Mouse (Mus musculus): ENCODE measurements at regions not wholly inside any gene's neighbourhood (a gene's known extent, or its start where the extent isn't known, plus 50 kb on each side); places are given as distances from the start of the nearest gene placed in this dataset.

- no peak overlapping the region for H3K9ac ChIP-seq (replicated peaks; ENCODE audit: low read length)
- no peaks in the 10 kb centered on the region for H3K4me1 ChIP-seq (ENCODE audit: control insufficient read depth, insufficient read depth, low read length)
- no peak overlapping the region for H3K4me2 ChIP-seq (ENCODE audit: low read depth, low read length)
- no peaks in the 10 kb centered on the region for H3K27me3 ChIP-seq (ENCODE audit: control insufficient read depth, insufficient read depth, low read length)
- 68% methylated on average over 3 of the region's 3 CpGs for WGBS
- no peak overlapping the region for H3K27ac ChIP-seq (replicated peaks; ENCODE audit: low read depth, low read length)
- H3K9me3 ChIP-seq (replicated peaks; ENCODE audit: control insufficient read depth, low read length), result no peaks in the 10 kb centered on the region
- ATAC-seq (replicated peaks; ENCODE audit: insufficient number of reproducible peaks, low FRiP score, low TSS enrichment, low read depth) (no peak), DNase-seq (ENCODE audit: low spot score) (no peak)
- H3K36me3 ChIP-seq (replicated peaks; ENCODE audit: control insufficient read depth, insufficient read depth, low read depth, low read length), result no peaks in the 10 kb centered on the region
- H3K4me3 ChIP-seq (ENCODE audit: low read depth, low read length), result no peak overlapping the region
These were observed 356.7 kb downstream of the Fut8 start for GRCm38 (mm10) chr12:77594657-77595056.

- 79% methylated on average over 5 of the region's 5 CpGs for whole genome bisulfite sequencing
- H3K9me3 ChIP-seq (replicated peaks; ENCODE audit: control insufficient read depth, low read length), result no peaks in the 10 kb centered on the region
- no peak for ATAC-seq (replicated peaks; ENCODE audit: insufficient number of reproducible peaks, low FRiP score, low TSS enrichment, low read depth)
These were observed 357.9 kb downstream of the Fut8 start for GRCm38 (mm10) chr12:77595821-77596220.

GRCm38 (mm10) chr12:77596676-77597075 is 358.8 kb downstream of the Fut8 start:
- Histone ChIP-seq H3K27ac (replicated peaks; ENCODE audit: low read depth, low read length) (no peak overlapping the region), H3K4me2 (ENCODE audit: low read depth, low read length) (no peak overlapping the region), H3K4me3 (ENCODE audit: low read depth, low read length) (no peak overlapping the region), H3K27me3 (ENCODE audit: control insufficient read depth, insufficient read depth, low read length) (no peaks in the 10 kb centered on the region), H3K4me1 (ENCODE audit: control insufficient read depth, insufficient read depth, low read length) (no peaks in the 10 kb centered on the region), H3K36me3 (replicated peaks; ENCODE audit: control insufficient read depth, insufficient read depth, low read depth, low read length) (no peaks in the 10 kb centered on the region), H3K9ac (replicated peaks; ENCODE audit: low read length) (no peak overlapping the region), H3K9me3 (replicated peaks; ENCODE audit: control insufficient read depth, low read length) (no peaks in the 10 kb centered on the region)
- ATAC-seq (replicated peaks; ENCODE audit: insufficient number of reproducible peaks, low FRiP score, low TSS enrichment, low read depth), result no peak
- no peak for DNase-seq (ENCODE audit: low spot score)
- WGBS, result 69% methylated on average over 3 of the region's 3 CpGs

More at GRCm38 (mm10) chr12:77595821-77596220, 357.9 kb downstream of the Fut8 start:
- H3K4me2 ChIP-seq (ENCODE audit: low read depth, low read length), result no peak overlapping the region
- H3K36me3 ChIP-seq (replicated peaks; ENCODE audit: control insufficient read depth, insufficient read depth, low read depth, low read length), result no peaks in the 10 kb centered on the region
- DNase-seq (ENCODE audit: low spot score), result no peak
- H3K4me1 ChIP-seq (ENCODE audit: control insufficient read depth, insufficient read depth, low read length), result no peaks in the 10 kb centered on the region
- no peak overlapping the region for H3K9ac ChIP-seq (replicated peaks; ENCODE audit: low read length)
- H3K27me3 ChIP-seq (ENCODE audit: control insufficient read depth, insufficient read depth, low read length), result no peaks in the 10 kb centered on the region
- no peak overlapping the region for H3K4me3 ChIP-seq (ENCODE audit: low read depth, low read length)
- H3K27ac ChIP-seq (replicated peaks; ENCODE audit: low read depth, low read length), result no peak overlapping the region

- ATAC-seq (replicated peaks; ENCODE audit: insufficient number of reproducible peaks, low FRiP score, low TSS enrichment, low read depth), result no peak
- Histone ChIP-seq H3K36me3 (replicated peaks; ENCODE audit: control insufficient read depth, insufficient read depth, low read depth, low read length) (no peaks in the 10 kb centered on the region), H3K4me3 (ENCODE audit: low read depth, low read length) (no peak overlapping the region), H3K27me3 (ENCODE audit: control insufficient read depth, insufficient read depth, low read length) (no peaks in the 10 kb centered on the region), H3K9ac (replicated peaks; ENCODE audit: low read length) (no peak overlapping the region), H3K9me3 (replicated peaks; ENCODE audit: control insufficient read depth, low read length) (no peaks in the 10 kb centered on the region), H3K27ac (replicated peaks; ENCODE audit: low read depth, low read length) (no peak overlapping the region), H3K4me2 (ENCODE audit: low read depth, low read length) (no peak overlapping the region), H3K4me1 (ENCODE audit: control insufficient read depth, insufficient read depth, low read length) (no peaks in the 10 kb centered on the region)
- 38% methylated on average over 3 of the region's 3 CpGs for WGBS
- peak; percentile 66 for DNase-seq (ENCODE audit: low spot score)
These were observed 359.9 kb downstream of the Fut8 start for GRCm38 (mm10) chr12:77597627-77598333.

- Histone ChIP-seq H3K4me3 (ENCODE audit: low read depth, low read length) (no peak overlapping the region), H3K9me3 (replicated peaks; ENCODE audit: control insufficient read depth, low read length) (no peaks in the 10 kb centered on the region), H3K36me3 (replicated peaks; ENCODE audit: control insufficient read depth, insufficient read depth, low read depth, low read length) (no peaks in the 10 kb centered on the region), H3K4me2 (ENCODE audit: low read depth, low read length) (no peak overlapping the region), H3K9ac (replicated peaks; ENCODE audit: low read length) (no peak overlapping the region), H3K27me3 (ENCODE audit: control insufficient read depth, insufficient read depth, low read length) (no peaks in the 10 kb centered on the region), H3K27ac (replicated peaks; ENCODE audit: low read depth, low read length) (no peak overlapping the region), H3K4me1 (ENCODE audit: control insufficient read depth, insufficient read depth, low read length) (no peaks in the 10 kb centered on the region)
- DNase-seq (ENCODE audit: low spot score), result no peak
- 50% methylated on average over 7 of the region's 7 CpGs for WGBS
- ATAC-seq (replicated peaks; ENCODE audit: insufficient number of reproducible peaks, low FRiP score, low TSS enrichment, low read depth), result no peak
These were observed 360.4 kb downstream of the Fut8 start for GRCm38 (mm10) chr12:77598334-77598715.

- WGBS, result 45% methylated on average over 2 of the region's 2 CpGs
- no peak overlapping the region for H3K27ac ChIP-seq (replicated peaks; ENCODE audit: low read depth, low read length)
These were observed 361.5 kb downstream of the Fut8 start for GRCm38 (mm10) chr12:77599391-77599790.

GRCm38 (mm10) chr12:77603832-77604501 is 366.0 kb downstream of the Fut8 start:
- no peak overlapping the region for H3K4me2 ChIP-seq (ENCODE audit: low read depth, low read length)
- no peak for ATAC-seq (replicated peaks; ENCODE audit: insufficient number of reproducible peaks, low FRiP score, low TSS enrichment, low read depth)
- DNase-seq (ENCODE audit: low spot score), result no peak
- 87% methylated on average over 12 of the region's 12 CpGs for whole genome bisulfite sequencing
- no peaks in the 10 kb centered on the region for H3K4me1 ChIP-seq (ENCODE audit: control insufficient read depth, insufficient read depth, low read length)
- H3K9me3 ChIP-seq (replicated peaks; ENCODE audit: control insufficient read depth, low read length), result no peaks in the 10 kb centered on the region
- no peak overlapping the region for H3K9ac ChIP-seq (replicated peaks; ENCODE audit: low read length)
- no peaks in the 10 kb centered on the region for H3K36me3 ChIP-seq (replicated peaks; ENCODE audit: control insufficient read depth, insufficient read depth, low read depth, low read length)
- no peak overlapping the region for H3K4me3 ChIP-seq (ENCODE audit: low read depth, low read length)
- H3K27me3 ChIP-seq (ENCODE audit: control insufficient read depth, insufficient read depth, low read length), result no peaks in the 10 kb centered on the region
- no peak overlapping the region for H3K27ac ChIP-seq (replicated peaks; ENCODE audit: low read depth, low read length)

More at GRCm38 (mm10) chr12:77599391-77599790, 361.5 kb downstream of the Fut8 start:
- Histone ChIP-seq H3K4me2 (ENCODE audit: low read depth, low read length) (no peak overlapping the region), H3K9ac (replicated peaks; ENCODE audit: low read length) (no peak overlapping the region), H3K9me3 (replicated peaks; ENCODE audit: control insufficient read depth, low read length) (no peaks in the 10 kb centered on the region), H3K27me3 (ENCODE audit: control insufficient read depth, insufficient read depth, low read length) (no peaks in the 10 kb centered on the region), H3K4me1 (ENCODE audit: control insufficient read depth, insufficient read depth, low read length) (no peaks in the 10 kb centered on the region), H3K4me3 (ENCODE audit: low read depth, low read length) (no peak overlapping the region), H3K36me3 (replicated peaks; ENCODE audit: control insufficient read depth, insufficient read depth, low read depth, low read length) (no peaks in the 10 kb centered on the region)
- no peak for ATAC-seq (replicated peaks; ENCODE audit: insufficient number of reproducible peaks, low FRiP score, low TSS enrichment, low read depth)
- peak; percentile 12 for DNase-seq (ENCODE audit: low spot score)

GRCm38 (mm10) chr12:77617552-77617951 is 379.6 kb downstream of the Fut8 start:
- Histone ChIP-seq H3K9me3 (replicated peaks; ENCODE audit: control insufficient read depth, low read length) (no peaks in the 10 kb centered on the region), H3K27ac (replicated peaks; ENCODE audit: low read depth, low read length) (no peak overlapping the region), H3K27me3 (ENCODE audit: control insufficient read depth, insufficient read depth, low read length) (no peaks in the 10 kb centered on the region), H3K4me2 (ENCODE audit: low read depth, low read length) (no peak overlapping the region), H3K36me3 (replicated peaks; ENCODE audit: control insufficient read depth, insufficient read depth, low read depth, low read length) (no peaks in the 10 kb centered on the region), H3K4me3 (ENCODE audit: low read depth, low read length) (no peak overlapping the region), H3K9ac (replicated peaks; ENCODE audit: low read length) (no peak overlapping the region), H3K4me1 (ENCODE audit: control insufficient read depth, insufficient read depth, low read length) (no peaks in the 10 kb centered on the region)
- WGBS, result 83% methylated on average over 3 of the region's 3 CpGs
- ATAC-seq (replicated peaks; ENCODE audit: insufficient number of reproducible peaks, low FRiP score, low TSS enrichment, low read depth) (no peak), DNase-seq (ENCODE audit: low spot score) (no peak)
